Mouse (Mus musculus) c-Kit-negative CD71-positive TER-119-positive erythroid progenitor cells, embryonic 14.5 days (primary cell): ENCODE results near the gene Adamts16.

ENCODE experiments used
- DNase-seq: peaks from one replicate; pipeline ENCODE4 v3.0.0-alpha.2; 2013; ENCODE audit warnings: low read depth, low spot score

Gene Adamts16

DNA sequence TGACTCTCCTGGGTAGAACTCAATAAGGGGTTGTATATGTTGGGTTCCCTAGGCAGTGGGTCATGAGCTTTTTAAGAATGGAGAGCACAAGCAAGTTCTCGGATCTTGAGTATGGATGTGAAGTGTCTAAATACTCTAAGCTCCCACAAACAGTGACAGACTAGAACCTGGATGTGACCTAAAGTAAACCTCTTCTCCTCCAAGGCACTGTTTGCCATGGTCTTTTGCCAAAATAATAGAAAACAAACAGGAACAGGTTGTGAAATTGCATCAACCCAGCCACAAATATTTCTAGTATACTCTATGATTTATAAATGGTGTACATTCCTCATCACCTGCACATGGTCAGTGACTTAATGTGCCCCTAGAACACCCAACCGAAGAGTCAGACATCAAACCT is 79.0 kb downstream of the Adamts16 start:
- DNase-seq = no peak

DNA sequence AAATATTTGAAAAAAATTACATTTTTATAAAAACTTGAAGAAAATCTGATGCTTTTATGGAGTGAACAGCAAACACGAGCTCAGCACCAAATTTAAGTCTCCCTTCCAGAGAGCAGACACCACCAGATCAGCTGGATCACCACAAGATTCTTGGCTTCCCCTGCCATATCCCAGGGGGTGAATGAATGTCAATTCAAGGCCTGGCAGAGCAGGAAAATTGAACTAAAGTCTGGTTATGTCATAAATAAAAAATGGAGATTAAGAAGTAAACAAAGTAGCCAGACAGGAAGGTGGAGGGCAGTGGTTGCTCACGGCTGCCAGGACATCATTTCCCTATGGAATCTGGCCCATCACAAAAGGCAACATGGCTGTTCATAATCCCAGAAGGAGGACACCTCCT is 80.3 kb downstream of the Adamts16 start:
- no peak for DNase-seq

DNA sequence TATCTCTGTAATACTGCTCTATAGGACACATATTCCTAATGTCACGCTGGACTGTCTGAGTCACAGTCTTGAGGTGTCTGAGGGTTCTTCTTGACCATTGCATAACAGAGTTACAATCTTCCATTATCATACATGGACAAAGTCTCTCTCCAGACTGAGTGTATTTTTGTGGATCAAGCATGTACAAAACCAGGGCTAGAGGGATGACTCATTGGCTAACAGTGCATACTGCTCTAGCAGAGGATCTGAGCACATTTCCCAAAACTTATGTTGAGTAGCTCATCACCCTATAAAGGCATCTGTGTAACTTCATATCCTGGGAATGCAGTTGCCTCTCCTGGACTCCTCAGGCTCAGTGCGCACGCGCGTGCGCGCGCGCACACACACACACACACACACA is 81.4 kb downstream of the Adamts16 start:
- DNase-seq = no peak

DNA sequence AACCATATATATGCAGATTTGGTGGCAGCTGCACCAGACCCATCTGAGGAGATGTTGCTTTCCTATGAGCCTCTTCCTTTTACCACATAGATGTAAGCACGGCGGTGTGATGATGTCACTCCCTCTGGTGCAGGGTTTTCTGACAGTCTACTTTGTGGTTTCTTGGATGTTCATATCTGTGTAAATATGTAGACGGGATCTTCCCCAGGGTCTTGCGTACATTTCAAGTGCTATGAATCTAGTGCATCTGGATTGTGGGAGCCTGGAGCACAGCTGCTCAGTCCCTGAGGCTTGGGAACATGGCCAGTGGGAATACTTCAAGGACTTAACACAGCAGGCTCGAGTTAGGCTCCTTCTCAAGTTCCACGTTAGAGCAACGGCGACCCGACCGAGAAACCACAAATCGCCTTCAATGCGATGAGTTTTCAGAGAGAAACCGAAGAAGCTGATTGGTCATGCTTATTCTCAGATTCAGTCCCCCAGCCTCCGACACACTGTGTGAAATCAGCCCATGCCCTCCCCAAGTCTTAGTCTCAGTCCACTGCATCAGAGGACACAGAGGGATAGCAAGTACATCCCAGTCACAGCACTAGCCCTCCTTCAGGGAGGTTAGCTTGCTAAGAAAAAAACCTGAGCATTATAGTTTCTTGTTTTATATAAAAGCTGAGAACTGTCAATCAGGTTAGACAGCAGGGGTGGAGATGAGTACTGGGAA is 95.2 kb downstream of the Adamts16 start:
- DNase-seq = no peak

DNA sequence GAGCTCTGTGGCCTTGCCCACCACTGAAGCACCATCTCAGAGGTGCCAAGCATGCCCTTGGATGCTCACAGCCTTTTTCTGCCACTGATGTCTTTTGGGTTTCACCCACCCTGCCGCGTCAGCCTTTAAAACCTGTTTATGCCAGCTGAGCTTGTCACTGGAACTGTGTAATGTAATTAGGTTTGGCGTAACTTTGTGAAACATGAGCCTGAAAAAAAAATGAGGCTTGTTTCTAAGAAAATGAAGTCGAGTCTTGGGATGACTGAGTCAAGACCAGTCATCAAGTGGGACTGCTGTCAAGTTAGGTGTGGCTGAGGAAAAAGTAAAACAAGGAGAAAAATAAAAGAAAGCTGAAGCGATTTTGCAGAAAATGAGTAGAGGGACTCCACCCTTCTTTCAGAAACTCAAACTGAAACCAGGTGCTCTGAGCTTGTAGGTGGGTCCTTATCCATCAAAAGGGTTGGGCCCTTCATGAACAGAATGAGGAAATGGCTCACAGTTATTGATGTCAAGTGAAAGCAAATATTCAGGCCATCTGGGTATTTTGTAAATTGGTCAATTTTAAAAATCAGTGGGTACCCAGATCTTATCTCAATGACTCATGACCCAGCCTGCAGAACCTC is 97.1 kb downstream of the Adamts16 start:
- DNase-seq = no peak

DNA sequence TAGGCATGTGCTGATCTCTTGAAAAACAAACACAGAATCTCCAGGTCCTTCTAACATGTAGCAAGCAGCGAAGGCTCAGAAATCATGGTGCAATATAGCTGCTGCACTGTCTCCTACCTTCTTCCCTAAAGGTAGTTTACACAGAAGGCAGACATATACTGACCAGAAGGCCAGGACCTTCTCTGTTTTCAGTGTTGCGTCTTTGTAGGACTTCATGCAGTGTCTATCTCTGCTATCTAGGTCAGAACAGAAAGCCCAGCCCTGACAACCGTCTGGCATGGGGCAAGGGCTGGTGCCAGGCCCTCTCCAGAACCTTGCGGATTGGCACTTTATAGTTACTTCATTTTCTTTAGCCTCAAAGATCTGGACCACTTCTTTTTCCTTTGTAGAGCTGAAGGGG is 98.9 kb downstream of the Adamts16 start:
- no peak for DNase-seq

DNA sequence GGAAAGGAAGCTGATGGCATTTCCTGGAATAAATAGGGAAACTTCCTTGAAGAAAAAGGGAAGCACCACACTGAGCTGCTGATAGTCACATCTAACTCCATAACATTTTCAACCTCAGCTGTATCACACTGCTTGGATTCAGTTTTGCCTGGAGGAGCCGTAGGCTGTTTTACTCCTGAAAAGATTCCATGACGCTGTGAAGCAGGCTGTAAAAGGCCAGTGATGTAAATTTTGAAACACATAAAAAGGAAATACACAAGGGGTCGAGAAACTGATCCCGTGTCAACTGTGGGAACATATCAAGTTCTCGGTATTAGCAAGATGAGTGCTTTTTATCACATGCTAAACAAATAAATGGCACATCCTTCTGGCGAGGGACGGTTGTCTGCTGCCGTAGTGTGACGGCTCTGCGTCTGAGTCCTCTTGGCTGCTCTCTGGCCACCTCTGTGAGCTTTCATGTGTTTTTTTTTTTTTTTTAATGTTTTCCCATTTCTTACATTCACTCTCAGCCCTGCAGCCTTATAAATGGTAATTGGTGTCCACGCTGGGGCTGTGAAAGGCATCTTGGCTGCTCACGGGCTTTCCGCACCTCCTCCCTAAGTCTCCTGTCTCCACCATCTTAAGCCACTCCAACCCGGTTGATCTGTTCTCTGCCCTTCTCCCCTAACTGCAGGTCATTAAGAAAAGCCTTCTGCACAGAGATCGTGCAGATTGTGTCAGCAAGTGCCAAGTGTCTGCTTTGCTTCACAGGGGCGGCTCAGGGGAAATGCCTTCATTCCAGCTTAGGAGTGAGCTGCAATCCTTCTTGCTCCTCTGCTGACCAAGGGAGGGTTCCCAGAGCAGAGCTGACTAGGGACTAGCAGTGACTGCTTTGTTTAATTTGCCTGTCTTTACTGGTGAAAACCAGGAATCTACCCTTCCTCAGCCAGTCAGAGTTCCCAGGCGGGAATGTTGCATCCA is 101.0 kb downstream of the Adamts16 start:
- no peak for DNase-seq

DNA sequence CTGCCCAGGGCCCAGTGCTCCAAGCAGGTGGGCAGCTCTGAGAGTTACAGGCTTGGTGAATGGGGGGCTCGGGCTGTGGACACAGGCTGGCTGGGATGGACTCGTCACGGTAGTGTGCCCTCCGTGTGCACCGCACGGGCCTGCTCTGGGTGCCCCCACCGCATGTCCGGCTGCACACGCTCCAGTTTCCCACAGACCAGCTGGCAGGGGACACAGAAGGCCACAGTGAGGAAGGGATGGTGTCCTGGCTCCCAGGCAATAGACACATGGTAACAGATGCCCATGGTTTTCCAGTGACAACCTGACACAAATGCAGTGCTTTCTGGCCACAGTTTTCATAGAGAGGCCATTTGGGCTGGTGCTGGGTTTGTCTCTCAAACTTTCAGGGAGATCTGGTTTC is 102.8 kb downstream of the Adamts16 start:
- no peak for DNase-seq

DNA sequence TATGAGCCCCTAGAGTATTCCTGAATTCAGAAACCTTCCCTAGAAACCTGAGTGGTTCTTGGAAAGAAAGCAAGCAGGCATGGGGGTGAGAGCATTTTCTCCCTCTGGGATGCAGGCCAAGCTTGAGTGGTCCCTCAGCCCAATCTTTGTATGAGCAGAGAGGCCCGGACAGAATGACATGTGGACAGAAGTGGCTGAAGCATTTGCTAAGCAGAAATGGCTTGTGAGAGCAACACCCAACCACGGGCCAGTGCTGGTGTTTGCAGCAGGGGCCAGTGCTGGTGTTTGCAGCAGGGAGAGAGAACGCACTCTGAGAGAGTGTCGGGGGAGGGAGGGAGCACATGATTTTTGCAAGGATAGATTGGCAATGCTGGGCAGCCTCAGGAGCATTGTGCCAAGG is 105.2 kb downstream of the Adamts16 start:
- no peak for DNase-seq

DNA sequence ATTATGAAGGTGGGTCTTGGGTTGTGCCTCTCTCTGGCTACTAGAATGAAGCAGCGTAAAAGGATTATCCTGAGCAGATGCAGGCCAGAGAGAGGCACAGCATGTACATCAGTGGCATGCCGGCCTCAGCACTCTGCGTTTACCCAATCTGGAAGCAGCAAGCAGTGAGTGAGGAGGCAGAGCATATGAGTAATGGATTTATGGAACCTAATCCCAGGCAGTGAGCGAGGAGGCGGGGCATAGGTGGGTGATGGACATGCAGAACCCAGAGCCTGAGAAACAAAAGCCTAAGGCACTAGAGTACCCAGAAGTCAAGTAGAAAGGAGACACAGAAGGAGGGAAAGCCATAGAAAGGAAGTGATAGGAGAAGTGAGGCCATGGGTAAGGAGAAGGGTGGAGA is 107.0 kb downstream of the Adamts16 start:
- no peak for DNase-seq

DNA sequence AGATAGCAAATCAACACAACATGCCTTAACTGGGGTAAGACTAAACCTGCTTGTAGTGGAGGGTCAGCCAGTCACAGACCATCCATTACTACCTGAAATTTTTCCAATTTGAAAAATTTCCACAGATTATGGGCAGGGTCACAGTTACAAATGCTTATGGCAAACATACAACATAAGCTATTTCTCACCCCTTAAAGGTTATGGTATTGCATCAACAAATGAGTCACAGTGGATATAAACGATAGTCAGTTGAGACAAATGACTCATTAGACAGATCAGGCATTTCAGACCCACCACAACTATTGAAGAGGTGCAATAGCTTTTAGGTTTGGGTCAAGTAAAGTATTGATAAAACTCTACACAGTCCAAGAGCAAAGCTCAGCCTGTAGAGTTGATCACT is 107.7 kb downstream of the Adamts16 start:
- no peak for DNase-seq

DNA sequence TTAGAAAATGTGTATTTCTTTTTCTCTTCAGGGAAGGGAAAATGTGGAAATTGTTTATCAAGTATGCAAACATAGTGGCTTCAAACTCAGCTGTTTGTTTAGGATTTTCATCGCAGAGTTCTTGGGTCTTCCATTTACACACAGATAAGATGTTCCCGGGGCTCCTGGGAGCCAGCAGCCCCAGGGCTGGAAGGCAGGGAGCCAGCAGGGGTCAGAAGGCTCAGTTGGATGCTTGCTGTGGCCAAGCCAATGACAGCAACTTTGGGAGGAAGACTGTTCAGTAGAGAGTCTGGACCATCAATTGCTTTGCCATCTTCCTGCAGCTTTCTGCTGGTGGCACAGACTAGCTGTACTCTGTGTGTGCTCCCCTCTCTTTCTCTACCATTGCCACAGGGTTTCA is 108.4 kb downstream of the Adamts16 start:
- no peak for DNase-seq

DNA sequence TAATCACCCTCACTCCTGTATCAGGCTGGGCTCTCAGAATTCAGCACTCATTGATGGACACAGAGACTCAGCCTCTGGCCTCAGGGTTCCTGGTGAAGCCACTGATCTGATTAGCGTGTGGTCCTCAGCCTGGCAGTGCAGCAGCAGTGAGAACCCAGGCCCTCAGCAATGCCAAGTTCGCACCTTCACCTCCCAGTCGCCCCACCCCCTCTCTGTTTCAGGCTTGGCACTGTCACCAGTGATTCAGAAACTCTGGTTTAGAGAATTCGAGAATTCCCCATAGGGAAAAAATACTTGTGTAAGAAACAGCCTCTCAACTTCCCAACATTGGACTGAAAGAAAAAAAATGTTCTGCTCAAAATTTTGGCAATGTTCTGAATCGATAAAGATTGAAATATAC is 108.8 kb downstream of the Adamts16 start:
- no peak for DNase-seq

DNA sequence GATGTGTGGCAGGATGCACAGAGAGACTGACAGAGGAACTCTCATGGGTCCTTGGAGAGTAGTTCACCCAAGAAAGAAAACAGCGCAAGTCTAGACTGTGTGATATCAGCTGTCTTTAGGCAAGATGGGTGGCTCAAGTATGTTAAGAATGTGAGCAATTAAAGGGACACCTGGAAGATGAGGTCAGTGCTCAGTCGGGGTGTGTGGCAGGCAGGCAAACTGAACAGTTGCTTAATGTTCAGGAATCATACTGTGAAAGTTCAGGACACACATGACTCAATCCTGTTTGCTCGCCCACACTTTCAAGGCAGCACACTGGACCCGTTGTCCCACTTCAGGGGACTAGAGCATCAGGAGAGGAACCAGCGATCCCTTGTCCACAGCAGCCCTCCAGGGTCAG is 110.3 kb downstream of the Adamts16 start:
- DNase-seq = no peak

DNA sequence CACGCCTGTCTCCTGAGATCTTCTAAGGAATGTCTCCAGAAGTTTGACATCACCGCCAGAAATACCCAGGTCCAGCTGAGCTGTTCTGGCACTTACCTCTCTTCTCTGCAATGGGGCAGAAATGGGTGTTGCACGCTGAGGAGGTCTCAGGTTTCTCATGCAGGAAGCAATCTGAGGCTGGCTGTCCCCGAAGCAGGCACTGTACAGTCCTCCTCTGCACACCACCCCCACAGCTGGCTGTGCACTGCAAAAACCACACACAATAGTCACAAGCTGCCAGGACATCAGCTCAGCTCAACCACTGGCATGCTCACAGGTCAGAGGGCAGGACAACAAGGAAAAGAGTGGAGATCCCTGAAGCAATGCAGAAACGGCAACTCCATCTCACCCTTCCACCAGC is 111.6 kb downstream of the Adamts16 start:
- no peak for DNase-seq

DNA sequence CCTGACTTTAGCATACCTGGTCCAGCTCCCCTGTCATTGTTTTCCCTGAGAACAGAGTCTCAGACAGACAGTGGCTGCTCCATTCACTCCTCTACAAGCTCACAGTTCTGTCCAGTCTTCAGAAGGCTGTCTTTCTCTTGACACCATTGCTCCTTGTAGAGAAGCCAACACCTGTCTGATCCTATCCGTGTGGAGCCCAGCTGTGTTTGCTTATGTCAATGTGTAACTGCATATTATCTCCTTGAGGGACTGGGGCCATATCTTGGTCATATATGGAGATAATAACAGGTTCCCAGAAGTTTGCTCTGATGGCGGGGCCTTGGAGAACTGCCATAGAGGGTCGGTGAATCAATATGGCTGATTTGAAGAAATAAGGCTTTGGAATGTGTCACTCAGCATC is 115.4 kb downstream of the Adamts16 start:
- DNase-seq = no peak

DNA sequence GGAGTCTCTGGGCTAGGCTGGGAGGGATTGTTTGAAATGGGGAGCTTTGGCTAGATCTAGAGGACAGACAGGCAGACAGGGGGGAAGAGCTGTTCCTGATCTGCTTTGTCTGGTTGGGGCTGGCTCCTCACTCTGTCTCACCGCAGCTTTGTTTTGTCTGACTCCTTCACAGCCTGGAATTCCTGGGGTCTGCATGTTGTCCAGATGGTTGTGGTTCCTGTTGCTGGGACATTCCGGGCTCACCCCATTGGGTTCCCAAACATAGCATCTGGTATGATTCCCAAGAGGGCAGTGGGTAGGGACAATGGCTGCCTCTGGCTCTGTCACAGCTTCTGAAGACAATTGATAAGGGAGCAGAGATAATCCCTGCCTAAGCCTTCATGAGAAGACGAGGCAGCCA is 117.0 kb downstream of the Adamts16 start:
- DNase-seq = no peak

DNA sequence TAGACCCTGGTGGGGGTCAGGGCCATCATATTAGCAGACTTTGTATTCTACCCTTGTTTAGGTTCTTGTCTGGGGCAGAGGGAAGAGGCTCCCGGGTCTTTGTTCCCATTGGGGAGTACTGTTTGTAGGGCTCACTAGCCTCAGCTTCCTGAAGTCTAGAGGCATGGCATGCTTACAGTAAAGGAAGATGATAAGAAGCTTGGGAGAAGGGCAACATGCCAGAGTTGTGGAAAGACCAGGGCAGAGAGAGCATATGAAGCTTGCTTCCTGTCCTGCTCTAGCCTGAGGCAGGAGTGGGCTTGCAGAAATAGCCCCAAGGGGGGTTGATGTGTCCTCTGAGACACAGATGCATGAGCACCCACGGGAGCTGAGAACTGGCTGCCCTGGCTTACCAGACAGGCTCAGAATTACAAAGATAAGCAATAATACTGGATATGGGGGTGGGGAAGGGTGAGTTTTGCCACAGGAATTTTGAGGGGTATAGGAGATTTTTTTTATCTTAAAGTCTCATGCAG is 117.4 kb downstream of the Adamts16 start:
- no peak for DNase-seq

DNA sequence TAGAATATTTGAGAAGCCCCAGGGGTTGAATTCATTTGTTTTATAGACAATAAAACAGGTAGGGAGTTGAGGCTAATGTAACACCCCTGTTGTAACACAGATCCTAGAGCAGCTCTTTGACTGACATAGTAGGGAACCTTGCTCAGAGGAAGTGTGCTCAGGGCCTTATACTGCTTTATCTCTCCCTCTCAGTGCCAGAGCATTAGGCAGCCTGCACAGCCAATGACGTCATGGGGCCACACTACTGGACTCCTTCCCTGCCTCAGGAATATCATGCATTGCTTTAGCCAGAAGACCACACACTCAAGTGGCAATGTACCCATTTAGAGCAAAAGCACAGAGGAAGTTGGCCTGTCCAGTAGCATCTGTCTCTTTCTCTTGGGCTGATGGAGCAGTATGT is 121.6 kb downstream of the Adamts16 start:
- DNase-seq = no peak

DNA sequence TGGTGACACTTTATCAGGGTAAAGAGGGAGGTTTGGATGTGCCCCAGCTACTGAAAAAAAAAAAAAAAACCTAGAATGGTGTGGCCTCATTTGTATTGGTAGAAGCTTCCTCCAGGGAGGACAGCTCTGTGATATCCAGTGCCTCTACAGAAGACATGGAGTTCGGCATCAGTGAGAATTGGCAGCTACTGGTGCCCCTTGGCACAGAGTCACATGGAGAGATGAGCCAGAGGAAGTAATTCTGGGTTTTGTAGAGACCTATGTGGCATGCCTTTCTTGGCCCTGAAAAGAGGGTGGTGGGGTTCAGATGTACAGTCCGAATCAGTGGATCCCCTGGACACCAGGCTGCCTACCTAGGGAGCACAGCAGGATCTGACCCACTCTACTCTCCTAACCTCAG is 122.8 kb downstream of the Adamts16 start:
- no peak for DNase-seq

DNA sequence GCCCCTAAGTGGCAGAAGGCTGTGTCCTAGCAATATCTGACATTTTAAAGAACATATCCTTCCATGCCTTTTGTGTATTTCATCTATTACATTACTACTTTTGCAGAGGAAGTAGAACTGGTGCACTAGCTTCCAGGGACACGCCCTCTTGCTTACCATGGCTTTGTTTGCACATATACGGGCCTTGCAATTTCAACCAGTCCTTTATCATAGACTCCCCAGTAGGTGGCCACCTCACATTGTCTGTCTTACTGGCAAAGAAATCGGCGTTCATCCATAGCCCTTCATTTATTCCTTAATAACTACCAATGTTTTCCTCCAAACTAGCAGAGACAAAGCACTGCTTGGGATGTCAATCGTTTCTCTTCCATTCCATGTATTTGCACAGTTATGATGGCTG is 125.6 kb downstream of the Adamts16 start:
- DNase-seq = no peak

DNA sequence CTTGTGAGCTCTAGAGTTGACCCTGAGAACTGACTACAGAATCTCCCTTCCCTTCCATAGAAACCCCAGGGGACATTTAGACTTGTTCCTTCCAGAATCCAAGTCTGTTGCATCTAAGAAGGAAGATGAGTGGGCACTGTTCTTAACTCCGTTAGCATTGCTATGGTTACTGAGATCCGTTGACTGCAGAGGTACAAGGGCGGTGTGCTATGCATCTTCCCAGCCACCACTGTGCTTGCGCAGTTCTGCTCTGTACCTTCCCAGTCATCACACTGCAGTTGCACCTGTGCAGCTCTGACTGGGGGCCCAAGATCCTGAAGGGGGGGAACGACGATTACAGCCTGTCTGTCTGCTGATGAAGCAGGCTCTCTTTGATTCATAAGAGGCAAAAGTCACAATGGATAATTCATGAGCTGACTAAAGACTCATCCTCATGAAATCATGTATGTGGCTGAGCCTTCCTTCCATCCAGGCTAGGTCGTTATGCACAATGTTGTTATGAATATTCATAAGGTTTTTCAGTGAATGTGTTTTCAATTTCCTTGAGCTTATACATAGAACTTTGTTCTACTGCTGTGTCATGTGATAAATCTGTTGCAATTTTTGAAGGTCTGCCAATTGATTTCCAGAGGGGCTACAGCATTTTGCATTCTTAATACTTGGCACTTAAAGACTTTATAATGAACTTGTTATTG is 127.4 kb downstream of the Adamts16 start:
- DNase-seq = no peak
